Mouse (Mus musculus) liver, adult 2 months (tissue): ENCODE results near the gene Wdr24.

Source experiments
- CTCF ChIP-seq: fragments of 200-500 bp; IDR thresholded peaks from 2 replicates; pipeline ENCODE4 v1.5.1; 2011; ENCODE audit warnings: low read depth, low read length, control low read depth
- POLR2A ChIP-seq: fragments of 200-500 bp; IDR thresholded peaks from 2 replicates; pipeline ENCODE4 v1.6.1; 2011; ENCODE audit warnings: low read length, control low read depth; ENCODE audit not compliant: insufficient read depth; ENCODE audit errors: extremely low read depth

DNA sequence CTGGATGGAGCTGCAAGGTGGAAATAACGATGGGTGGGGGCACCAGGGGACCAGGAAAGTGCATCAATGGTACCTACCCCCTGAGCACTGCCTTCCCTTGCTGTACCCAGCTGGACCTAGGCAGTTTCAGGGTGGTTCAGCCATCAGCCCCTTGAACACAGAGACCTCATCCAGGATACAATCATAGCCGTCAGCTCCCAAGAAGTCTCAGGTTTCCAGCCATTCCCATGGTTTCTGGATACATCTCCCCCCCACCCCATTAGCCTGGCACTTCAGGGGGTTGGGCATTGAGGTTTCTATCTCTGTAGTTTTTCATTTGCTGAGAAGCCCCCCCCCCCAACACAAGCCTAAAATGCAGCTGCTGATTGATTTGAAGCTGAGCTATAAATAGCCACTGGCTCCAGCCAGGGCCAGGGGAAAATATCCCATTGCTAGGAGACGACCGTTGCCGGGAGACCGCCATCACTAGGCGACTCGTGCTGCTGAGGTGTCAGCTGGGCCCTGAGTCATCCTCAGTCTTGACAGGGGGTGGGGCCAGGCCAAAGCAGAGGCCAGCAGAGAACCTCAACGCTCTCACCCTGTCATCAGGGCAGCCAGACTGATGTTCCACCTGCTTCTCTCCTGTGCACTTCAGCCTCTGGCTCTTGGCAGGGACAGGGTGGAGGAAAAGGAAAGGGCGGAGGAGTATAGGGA is 20.5 kb upstream of the Wdr24 start:
- TF ChIP-seq CTCF, result no peak
- no peak for TF ChIP-seq POLR2A
